Mouse (Mus musculus): ENCODE measurements around the gene Unk. TPM values are rescaled to one million over a fixed set of nuclear protein-coding genes. Genes with fewer than 3 reads are reported as not detected.
"Not testable (repeated sequence)": the region's sequence is repeated elsewhere in the genome, so short reads cannot be mapped to it uniquely, and the experiment has no call there.

Gene Unk
- polyA plus RNA-seq, 1 experiment from 2014 or later, result 20.0 TPM

DNA sequence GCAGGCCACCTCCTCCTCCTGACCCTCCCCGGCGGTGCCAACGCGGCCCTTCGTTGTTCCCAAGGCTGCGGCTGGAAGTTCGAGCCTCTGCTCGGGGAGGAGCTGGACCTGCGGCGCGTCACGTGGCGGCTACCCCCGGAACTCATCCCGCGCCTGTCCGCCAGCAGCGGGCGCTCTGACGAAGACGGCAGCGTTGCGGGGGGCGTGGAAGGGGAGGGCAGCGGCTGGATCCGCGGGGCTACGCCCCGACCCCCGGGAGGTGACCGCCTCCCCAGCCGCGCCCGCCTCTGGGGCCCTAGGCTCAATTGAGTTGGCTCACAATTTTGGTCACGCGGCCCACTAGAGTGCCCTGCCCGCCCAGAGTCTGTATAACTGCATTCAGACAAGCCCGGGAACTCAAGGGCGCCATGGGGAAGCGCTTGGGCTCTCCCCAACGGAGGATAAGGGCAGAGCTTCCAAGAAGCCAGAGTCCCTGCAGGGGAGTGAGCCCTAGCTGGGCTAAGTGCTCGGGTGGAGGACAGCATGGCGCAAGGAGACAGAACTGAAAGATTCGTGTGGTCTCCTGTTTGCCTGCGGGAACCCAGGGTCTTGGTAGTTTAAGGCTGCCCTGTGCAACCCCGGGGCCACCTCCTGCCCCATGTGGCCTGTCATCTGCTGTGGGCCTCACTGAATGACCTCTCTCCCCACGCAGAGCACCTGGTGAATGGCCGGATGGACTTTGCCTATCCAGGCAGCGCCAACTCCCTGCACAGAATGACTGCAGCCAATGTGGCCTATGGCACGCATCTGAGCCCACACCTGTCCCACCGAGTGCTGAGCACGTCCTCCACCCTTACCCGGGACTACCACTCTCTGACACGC is 25.1 kb upstream of the Unk start:
- peak overlapping the region; percentile 55 for H3K27ac ChIP-seq
- no peaks in the 10 kb centered on the region; the same call in 1 of the 2 replicates for H3K36me3 ChIP-seq (ENCODE audit: inconsistent target)
- WGBS (ENCODE audit: missing documents), result 10% methylated on average over 54 of the region's 54 CpGs
- H3K4me3 ChIP-seq (ENCODE audit: inconsistent target), result peak overlapping the region; percentile 24
- no peaks in the 10 kb centered on the region for H3K79me2 ChIP-seq (ENCODE audit: inconsistent target)

DNA sequence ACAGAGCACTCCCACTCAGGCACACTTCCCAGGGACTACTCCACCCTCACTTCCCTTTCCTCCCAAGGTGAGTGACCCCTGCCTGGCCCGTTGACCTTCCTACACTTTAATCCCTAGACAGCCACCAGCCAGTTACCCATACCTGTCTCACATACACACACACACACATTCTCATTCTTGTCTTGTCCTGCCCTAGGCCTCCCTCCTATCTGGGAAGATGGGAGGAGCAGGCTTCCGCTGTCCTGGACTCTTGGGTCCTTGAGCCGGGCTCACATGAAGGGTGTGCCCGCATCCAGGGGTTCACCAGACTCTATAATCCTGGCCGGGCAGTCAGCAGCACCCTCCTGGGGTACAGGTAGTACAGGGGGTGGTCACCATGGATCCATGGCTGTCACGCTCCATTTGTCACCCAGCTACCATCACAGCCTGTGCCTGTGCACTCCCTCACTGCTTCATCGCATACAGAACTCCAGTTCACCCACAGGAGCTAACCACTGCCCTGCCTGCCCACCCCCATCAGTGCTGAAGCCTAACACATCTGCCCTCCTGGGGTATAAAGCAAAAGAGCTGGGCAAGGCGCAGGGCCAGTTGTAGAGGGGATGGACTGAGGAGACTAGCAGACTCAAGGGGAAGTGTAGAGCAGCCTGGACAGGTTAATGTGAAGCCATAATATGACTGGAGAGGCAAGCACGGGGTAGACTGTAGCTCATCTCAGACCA is 24.3 kb upstream of the Unk start:
- Histone ChIP-seq H3K27ac (peak overlapping the region; percentile 55; the same call in 1 of the 2 replicates), H3K79me2 (ENCODE audit: inconsistent target) (no peaks in the 10 kb centered on the region), H3K4me3 (ENCODE audit: inconsistent target) (no peak overlapping the region; the same call in 1 of the 2 replicates), H3K36me3 (ENCODE audit: inconsistent target) (no peaks in the 10 kb centered on the region; the same call in 1 of the 2 replicates)
- WGBS (ENCODE audit: missing documents), result 88% methylated on average over 9 of the region's 9 CpGs

DNA sequence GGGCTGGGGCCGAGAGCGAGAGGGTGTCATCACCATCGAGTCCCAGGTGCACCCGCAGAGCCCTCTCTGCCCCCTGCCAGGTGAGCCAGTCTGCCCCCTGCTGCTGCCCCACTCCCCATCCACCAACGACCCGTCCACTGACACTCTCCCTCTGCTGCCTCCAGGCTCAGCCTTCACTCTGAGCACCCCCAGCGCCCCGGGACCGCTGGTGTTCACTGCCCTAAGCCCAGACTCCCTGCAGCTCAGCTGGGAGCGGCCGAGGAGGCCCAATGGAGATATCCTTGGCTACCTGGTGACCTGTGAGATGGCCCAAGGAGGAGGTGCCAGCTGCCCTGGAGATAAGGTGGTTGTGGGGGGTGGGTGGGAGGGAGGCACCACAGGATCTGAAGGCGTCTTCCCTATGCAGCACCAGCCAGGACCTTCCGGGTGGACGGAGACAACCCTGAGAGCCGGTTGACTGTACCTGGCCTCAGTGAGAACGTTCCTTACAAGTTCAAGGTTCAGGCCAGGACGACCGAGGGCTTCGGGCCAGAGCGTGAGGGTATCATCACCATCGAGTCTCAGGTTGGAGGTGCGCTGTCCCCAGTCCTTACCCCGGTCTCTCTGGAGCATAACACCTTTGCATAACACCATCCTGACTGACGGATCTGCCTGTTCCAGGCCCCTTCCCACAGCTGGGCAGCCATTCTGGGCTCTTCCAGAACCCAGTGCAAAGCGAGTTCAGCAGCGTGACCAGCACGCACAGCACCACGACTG is 22.8 kb upstream of the Unk start:
- Histone ChIP-seq H3K36me3 (ENCODE audit: inconsistent target) (no peaks in the 10 kb centered on the region; the same call in 1 of the 2 replicates), H3K79me2 (ENCODE audit: inconsistent target) (no peaks in the 10 kb centered on the region), H3K4me3 (ENCODE audit: inconsistent target) (no peak overlapping the region), H3K27ac (no peak overlapping the region)
- WGBS (ENCODE audit: missing documents), result 96% methylated on average over 28 of the region's 28 CpGs

DNA sequence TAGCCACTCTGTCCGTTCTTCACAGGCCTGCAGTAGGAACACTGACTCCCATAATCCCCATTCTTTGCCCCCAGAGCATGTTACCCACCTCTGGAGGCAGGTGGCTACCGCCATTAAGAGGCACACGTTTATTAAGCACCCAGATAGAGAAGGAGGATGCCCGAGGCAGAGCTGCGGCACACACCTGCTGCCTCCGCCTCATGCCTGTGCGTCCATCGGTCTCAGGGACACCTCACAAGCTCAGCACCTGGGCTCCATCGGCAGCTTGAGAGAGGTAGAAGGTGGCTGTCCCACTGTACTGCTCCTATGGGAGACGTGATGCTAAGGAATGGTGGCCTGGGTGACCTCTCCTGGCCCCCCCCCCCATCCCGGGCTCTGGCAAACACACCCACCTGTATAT is 21.7 kb upstream of the Unk start:
- WGBS (ENCODE audit: missing documents), result 94% methylated on average over 11 of the region's 11 CpGs

DNA sequence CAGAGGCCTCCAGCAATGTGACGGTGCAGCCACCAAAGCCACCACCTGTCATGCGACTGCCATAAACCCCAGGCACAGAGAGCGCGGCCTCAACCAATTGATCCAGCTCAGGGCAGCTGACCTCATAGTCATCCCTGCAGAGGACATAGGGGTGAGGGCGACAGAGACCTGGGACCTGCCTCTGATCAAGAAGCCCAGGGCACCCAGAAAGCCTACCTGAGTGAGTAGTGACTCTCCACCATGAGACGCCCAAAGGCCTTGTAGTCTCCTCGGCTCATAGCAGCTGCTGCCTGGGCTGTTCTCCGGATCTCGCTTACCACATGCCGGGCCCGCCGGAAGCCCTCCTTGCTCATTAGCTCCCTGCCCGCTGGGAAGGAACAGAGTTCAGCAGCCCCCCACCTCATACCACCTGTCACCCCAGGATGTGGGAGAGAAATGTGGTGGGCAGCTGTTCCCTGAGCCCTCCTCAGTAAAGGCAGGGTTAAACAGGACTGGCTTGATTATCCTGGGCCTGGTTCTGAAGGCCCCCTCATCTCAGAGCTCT is 21.2 kb upstream of the Unk start:
- 95% methylated on average over 13 of the region's 13 CpGs for WGBS (ENCODE audit: missing documents)
- no peaks in the 10 kb centered on the region; the same call in 1 of the 2 replicates for H3K36me3 ChIP-seq (ENCODE audit: inconsistent target)
- H3K27ac ChIP-seq, result no peak overlapping the region

More for the DNA sequence above, 21.7 kb upstream of the Unk start:
- H3K79me2 ChIP-seq (ENCODE audit: inconsistent target), result no peaks in the 10 kb centered on the region
- no peaks in the 10 kb centered on the region; the same call in 1 of the 2 replicates for H3K36me3 ChIP-seq (ENCODE audit: inconsistent target)
- H3K27ac ChIP-seq, result no peak overlapping the region
- no peak overlapping the region for H3K4me3 ChIP-seq (ENCODE audit: inconsistent target)

DNA sequence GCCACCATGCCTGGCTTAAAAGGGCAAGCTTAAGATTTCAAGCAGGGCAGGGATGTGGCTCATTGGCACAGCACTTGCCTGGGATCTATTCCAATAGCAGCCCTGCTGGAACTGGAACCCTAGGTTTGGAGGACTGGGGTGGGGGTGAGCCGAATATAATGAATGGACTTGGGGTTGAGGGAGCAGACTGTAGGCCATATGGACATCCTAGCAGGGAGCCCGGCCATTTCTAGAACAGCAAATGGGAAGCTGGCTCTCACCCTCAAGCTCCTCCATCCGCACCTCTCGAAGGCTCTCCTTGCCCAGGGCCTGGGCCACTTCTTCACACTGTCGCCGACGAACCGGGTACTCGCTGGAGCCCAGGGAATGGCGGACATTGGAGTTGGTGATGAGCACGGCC is 20.5 kb upstream of the Unk start:
- WGBS (ENCODE audit: missing documents), result 96% methylated on average over 11 of the region's 11 CpGs
- no peak overlapping the region for H3K27ac ChIP-seq
- H3K36me3 ChIP-seq (ENCODE audit: inconsistent target), result no peaks in the 10 kb centered on the region; the same call in 1 of the 2 replicates
- no peaks in the 10 kb centered on the region for H3K79me2 ChIP-seq (ENCODE audit: inconsistent target)
- no peak overlapping the region for H3K4me3 ChIP-seq (ENCODE audit: inconsistent target)

More for the DNA sequence above, 21.2 kb upstream of the Unk start:
- H3K79me2 ChIP-seq (ENCODE audit: inconsistent target), result no peaks in the 10 kb centered on the region
- H3K4me3 ChIP-seq (ENCODE audit: inconsistent target), result no peak overlapping the region

DNA sequence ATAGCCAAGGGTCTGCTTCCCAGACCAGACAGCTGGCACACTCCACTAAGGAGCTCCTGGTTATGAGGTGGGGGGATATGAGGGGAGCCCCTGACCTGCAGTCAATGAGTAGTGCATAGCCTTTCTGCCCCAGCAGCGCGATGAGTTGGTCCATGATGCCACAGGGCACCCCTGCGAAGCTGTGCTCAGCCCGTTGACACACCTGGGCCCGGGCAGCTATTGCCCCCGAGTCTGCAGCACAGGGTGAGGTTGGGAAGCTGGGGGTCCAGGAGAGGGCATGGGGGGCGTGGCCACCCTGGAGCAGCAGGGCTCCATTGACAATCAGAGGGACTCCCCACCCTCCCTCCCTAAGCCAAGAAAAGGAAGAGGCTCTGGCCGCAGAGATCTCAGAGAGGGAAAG is 20.0 kb upstream of the Unk start:
- Histone ChIP-seq H3K79me2 (ENCODE audit: inconsistent target) (no peaks in the 10 kb centered on the region), H3K4me3 (ENCODE audit: inconsistent target) (no peak overlapping the region), H3K27ac (no peak overlapping the region), H3K36me3 (ENCODE audit: inconsistent target) (no peaks in the 10 kb centered on the region; the same call in 1 of the 2 replicates)
- WGBS (ENCODE audit: missing documents), result 89% methylated on average over 7 of the region's 8 CpGs

DNA sequence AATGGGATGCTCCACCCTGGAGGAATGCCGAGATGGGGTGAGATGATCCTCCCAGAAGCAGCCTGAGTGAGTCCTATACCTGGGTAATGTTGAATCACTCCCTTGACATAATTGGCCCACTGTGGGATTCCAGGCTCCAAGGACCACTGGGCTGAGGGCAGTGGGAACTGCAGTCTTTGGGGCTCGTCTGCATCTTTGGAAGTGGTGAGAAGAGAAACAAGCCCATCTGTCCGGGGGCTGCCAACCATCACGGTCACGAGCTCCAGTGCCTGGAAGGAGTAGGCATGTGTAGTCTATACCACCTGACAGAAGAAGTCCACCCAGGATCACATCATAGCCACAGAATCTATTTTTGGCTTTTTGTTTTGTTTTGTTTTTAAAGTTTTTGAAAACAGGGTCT is 19.2 kb upstream of the Unk start:
- Histone ChIP-seq H3K27ac (no peak overlapping the region), H3K79me2 (ENCODE audit: inconsistent target) (no peaks in the 10 kb centered on the region), H3K36me3 (ENCODE audit: inconsistent target) (no peaks in the 10 kb centered on the region; the same call in 1 of the 2 replicates), H3K4me3 (ENCODE audit: inconsistent target) (no peak overlapping the region)
- WGBS (ENCODE audit: missing documents), result 96% methylated on average over 4 of the region's 5 CpGs

DNA sequence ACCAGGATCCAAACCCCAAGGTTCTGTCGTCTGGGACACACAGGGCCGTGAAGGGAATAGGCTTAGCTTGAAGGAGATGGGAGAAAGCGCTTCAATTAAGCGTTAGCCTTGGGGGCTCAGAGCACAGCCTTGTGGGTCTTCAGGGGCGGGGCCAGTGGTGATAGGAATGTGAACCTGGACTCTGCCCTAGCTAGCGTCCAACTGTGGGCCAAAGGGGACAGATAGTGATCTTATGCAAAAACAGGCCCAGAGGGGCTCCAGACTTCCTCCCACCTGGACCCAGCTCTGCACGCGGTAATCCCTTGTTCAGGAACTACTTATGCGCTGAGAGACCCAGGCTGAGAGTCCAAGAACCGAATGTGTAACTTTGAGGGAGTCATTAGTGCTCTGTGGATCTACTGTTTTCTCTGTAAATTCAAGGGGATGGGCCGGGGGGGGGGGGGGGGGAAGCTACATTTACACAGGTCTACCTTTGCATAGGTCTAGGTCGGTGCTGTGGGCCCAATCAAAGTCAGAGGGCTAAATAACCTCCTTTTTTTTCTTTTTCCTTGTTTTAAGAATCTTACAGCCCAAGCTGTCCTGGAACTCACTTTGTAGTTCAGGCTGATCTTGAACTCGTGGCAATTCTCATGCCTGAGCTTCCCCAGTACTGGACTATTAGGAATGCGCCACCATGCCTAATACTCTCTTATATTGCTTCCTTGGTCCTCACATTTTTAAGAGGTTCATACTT is 18.4 kb upstream of the Unk start:
- Histone ChIP-seq H3K4me3 (ENCODE audit: inconsistent target) (peak overlapping the region; percentile 46), H3K36me3 (ENCODE audit: inconsistent target) (no peaks in the 10 kb centered on the region; the same call in 1 of the 2 replicates), H3K27ac (no peak overlapping the region; the same call in 1 of the 2 replicates), H3K79me2 (ENCODE audit: inconsistent target) (no peaks in the 10 kb centered on the region)
- 51% methylated on average over 12 of the region's 14 CpGs for WGBS (ENCODE audit: missing documents)

DNA sequence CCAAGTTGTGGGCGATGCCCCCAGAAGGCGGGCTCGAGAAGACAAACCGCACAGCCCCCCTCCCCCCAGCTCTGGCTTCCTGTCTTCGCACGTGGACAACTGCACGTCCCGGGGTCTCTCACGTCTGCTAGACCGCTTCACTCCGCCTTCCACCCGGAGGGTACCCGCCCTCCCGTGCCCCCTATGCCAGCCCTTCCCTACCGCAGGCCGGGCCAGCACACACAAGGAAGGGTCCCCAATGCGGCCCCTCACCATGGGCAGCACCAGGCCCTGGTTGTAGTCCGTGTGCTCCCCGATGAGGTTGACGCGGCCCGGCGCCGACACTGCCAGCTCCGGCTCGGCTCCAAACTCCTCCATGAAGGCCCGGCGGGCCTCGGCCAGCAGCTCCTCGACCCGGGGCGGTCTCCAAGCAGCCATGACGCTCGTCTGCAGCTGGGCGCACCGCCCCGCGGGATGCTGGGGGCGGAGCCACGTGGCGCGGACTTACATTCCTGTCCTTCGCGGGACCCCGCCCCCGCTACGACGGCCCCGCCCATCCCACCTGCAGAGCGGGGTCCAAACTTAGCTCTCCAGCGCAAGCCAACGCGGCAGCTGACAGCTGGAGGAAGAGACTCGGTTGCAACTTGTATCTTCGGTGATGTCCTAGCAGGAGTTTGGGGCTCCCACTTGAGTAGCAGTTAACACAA is 17.7 kb upstream of the Unk start, which contains the start of gene Galk1:
Galk1 (minus strand) TSS at position 458 of the 686 bp plus-strand sequence.
- Histone ChIP-seq H3K4me3 (ENCODE audit: inconsistent target) (peak within 1 kb of the TSS; percentile 46), H3K79me2 (ENCODE audit: inconsistent target) (no peaks in the 10 kb centered on the region), H3K36me3 (ENCODE audit: inconsistent target) (no peaks in the 10 kb centered on the region; the same call in 1 of the 2 replicates), H3K27ac (no peak within 1 kb of the TSS; the same call in 1 of the 2 replicates)
- WGBS (ENCODE audit: missing documents), result 2% methylated on average over 32 of the region's 55 CpGs

DNA sequence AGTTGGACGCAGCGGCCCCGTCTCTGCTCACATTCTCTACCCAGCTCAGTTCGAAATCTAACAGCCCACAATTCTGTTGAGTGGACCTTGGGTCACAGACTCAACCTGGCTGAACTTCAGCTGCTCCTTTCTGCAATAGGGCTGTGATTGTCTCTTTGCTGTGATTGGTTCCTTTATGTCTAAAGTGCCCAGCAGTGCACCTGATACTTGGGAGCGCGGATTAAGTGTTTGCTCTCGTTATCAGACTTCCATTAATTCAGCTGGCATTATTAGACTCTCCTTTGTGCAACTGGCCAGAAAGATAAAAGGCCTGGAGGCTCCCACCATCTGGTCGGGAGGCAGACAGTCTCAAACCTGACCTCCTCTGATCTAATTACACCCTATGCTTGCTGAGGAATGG is 15.3 kb upstream of the Unk start:
- 93% methylated on average over 8 of the region's 8 CpGs for WGBS (ENCODE audit: missing documents)
- no peaks in the 10 kb centered on the region for H3K79me2 ChIP-seq (ENCODE audit: inconsistent target)
- no peaks in the 10 kb centered on the region for H3K36me3 ChIP-seq (ENCODE audit: inconsistent target)
- H3K4me3 ChIP-seq (ENCODE audit: inconsistent target), result no peak overlapping the region
- no peak overlapping the region for H3K27ac ChIP-seq

DNA sequence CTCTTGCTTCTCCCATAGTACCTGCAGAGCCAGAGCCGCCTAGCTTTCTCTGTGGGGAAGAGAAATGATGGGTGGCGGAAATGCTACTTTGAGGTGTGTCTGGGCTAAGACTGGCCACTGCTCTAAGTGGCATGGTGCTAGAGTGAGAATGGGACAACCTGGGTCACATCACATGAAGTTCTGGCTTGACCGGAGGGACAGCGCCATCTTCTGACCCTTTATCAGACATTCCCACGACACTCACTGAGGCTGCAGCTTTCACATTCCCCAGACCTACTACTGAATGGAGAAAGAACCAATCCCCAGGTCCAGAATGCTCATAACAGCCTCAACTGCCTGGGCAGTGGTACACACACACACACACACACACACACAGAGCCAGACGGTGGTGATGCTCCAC is 12.0 kb upstream of the Unk start:
- H3K27ac ChIP-seq, result no peak overlapping the region
- H3K4me3 ChIP-seq (ENCODE audit: inconsistent target), result no peak overlapping the region
- WGBS (ENCODE audit: missing documents), result 47% methylated on average over 5 of the region's 6 CpGs
- H3K36me3 ChIP-seq (ENCODE audit: inconsistent target), result no peaks in the 10 kb centered on the region
- peaks cover 10% of the 10 kb centered on the region for H3K79me2 ChIP-seq (ENCODE audit: inconsistent target)

DNA sequence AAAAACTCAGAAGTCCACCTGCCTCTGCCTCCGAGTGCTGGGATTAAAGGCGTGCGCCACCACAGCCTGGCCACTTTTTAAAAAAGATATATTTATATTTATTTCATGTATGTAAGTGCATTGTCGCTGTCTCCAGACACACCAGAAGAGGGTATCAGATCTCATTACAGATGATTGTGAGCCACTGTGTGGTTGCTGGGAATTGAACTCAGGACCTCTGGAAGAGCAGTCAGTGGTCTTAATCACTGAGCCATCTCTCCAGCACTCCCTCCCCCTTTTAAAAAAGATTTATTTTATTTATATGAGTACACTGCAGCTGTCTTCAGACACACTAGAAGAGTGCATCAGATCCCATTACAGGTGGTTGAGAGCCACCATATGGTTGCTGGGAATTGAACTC is 11.3 kb upstream of the Unk start:
- not testable (repeated sequence) for H3K27ac ChIP-seq; H3K4me3 ChIP-seq (ENCODE audit: inconsistent target); H3K36me3 ChIP-seq (ENCODE audit: inconsistent target)
- WGBS (ENCODE audit: missing documents), result 98% methylated on average over 4 of the region's 4 CpGs
- H3K79me2 ChIP-seq (ENCODE audit: inconsistent target), result peaks cover 18% of the 10 kb centered on the region
